In genomic region chr2:152393225-152394017, GRCm38 (mm10) we compare ENCODE assay signal across 10 mouse cellular contexts. TPM values are rescaled to one million over a fixed set of nuclear protein-coding genes. Genes with fewer than 3 reads are reported as not detected.
DNase-seq lines count a peak whose midpoint lies in the region; ATAC-seq lines count a peak whose summit lies in the region.
"Had no signal": no experiment of that assay in that cellular context is flagged by ENCODE, and none has a peak within 500 bp of the region (broad histone marks: within the 10 kb centered on the region; RNA-seq: fewer than 3 reads in every experiment).

No protein-coding gene starts in this region.

- no peak overlapping the region for H3K4me3 ChIP-seq in heart, embryonic 16.5 days (ENCODE audit: low read length)
- no peak overlapping the region for H3K4me3 ChIP-seq in forebrain, embryonic 14.5 days (ENCODE audit: low read depth, low read length)
- H3K4me3 ChIP-seq in midbrain, embryonic 13.5 days (replicated peaks), result peak overlapping the region; percentile 91

- no peak for ATAC-seq in heart, embryonic 16.5 days (replicated peaks; ENCODE audit: extremely low read depth, insufficient read depth, low FRiP score)
- ATAC-seq in forebrain, embryonic 14.5 days, result no peak
- no peak for ATAC-seq in midbrain, embryonic 13.5 days
- no peak for ATAC-seq in cerebellum, adult (ENCODE audit: insufficient number of reproducible peaks, low FRiP score, low TSS enrichment)

- peak overlapping the region; percentile 94; the same call in 1 of the 2 replicates for H3K4me2 ChIP-seq in heart, embryonic 16.5 days (ENCODE audit: low read depth, low read length)
- H3K4me2 ChIP-seq in forebrain, embryonic 14.5 days (ENCODE audit: low read length), result peak overlapping the region; percentile 56
- H3K4me2 ChIP-seq in midbrain, embryonic 13.5 days (replicated peaks), result peak overlapping the region; percentile 74

- H3K27ac ChIP-seq in heart, embryonic 16.5 days (ENCODE audit: low read length), result peak overlapping the region; percentile 74
- H3K27ac ChIP-seq in forebrain, embryonic 14.5 days (ENCODE audit: low read depth, low read length), result no peak overlapping the region
- H3K27ac ChIP-seq in midbrain, embryonic 13.5 days, result peak overlapping the region; percentile 25; the same call in 1 of the 2 replicates

- WGBS in heart, embryonic 16.5 days, result 53% methylated on average over 9 of the region's 9 CpGs
- 51% methylated on average over 9 of the region's 9 CpGs for WGBS in forebrain, embryonic 14.5 days
- 46% methylated on average over 9 of the region's 9 CpGs for WGBS in midbrain, embryonic 13.5 days

- no peaks in the 10 kb centered on the region for H3K9me3 ChIP-seq in heart, embryonic 16.5 days (replicated peaks; ENCODE audit: control insufficient read depth, low read length)
- H3K9me3 ChIP-seq in forebrain, embryonic 14.5 days (replicated peaks; ENCODE audit: control insufficient read depth, low read length), result no peaks in the 10 kb centered on the region
- H3K9me3 ChIP-seq in midbrain, embryonic 13.5 days, result no peaks in the 10 kb centered on the region

- H3K4me1 ChIP-seq in heart, embryonic 16.5 days (ENCODE audit: control insufficient read depth, insufficient read depth, low read length), result peaks cover 23% of the 10 kb centered on the region
- H3K4me1 ChIP-seq in forebrain, embryonic 14.5 days (ENCODE audit: control insufficient read depth, insufficient read depth, low read length), result peaks cover 19% of the 10 kb centered on the region
- H3K4me1 ChIP-seq in midbrain, embryonic 13.5 days (replicated peaks), result peaks cover 34% of the 10 kb centered on the region

- intact Hi-C loops in heart, postnatal 10 days (cut with DNase I), result loop anchor here (1.0 to 5.0 kb wide), 2 partner anchors 44 to 149 kb away; partner anchors contain the start of gene Defb29

- no peaks in the 10 kb centered on the region for H3K36me3 ChIP-seq in heart, embryonic 16.5 days (ENCODE audit: control insufficient read depth, insufficient read depth)
- H3K36me3 ChIP-seq in forebrain, embryonic 14.5 days (ENCODE audit: control insufficient read depth, insufficient read depth, low read length), result no peaks in the 10 kb centered on the region
- H3K36me3 ChIP-seq in midbrain, embryonic 13.5 days, result peaks cover 4% of the 10 kb centered on the region; the same call in 1 of the 2 replicates

- H3K9ac ChIP-seq in heart, embryonic 16.5 days (ENCODE audit: low read length), result 0 out of 2 replicates have a peak overlapping the region, but pooled peaks have one; percentile 8
- no peak overlapping the region for H3K9ac ChIP-seq in forebrain, embryonic 14.5 days (ENCODE audit: low read length)
- 0 out of 2 replicates have a peak overlapping the region, but pooled peaks have one; percentile 98 for H3K9ac ChIP-seq in midbrain, embryonic 13.5 days (replicated peaks)

- DNase-seq in heart, postnatal 10 days, result no peak
- peak; percentile 55 for DNase-seq in R1 (ENCODE audit: low read depth, low spot score)
- no peak for DNase-seq in forebrain, embryonic 14.5 days (ENCODE audit: low spot score)
- no peak for DNase-seq in thymus, postnatal 10 days (ENCODE audit: low spot score in 2 of 2)
- DNase-seq in B cell, adult 2 months, result no peak
- DNase-seq: adrenal gland, postnatal 25 days had no signal

- no peaks in the 10 kb centered on the region for H3K27me3 ChIP-seq in heart, embryonic 16.5 days (ENCODE audit: control insufficient read depth, insufficient read depth, low read length)
- no peaks in the 10 kb centered on the region for H3K27me3 ChIP-seq in forebrain, embryonic 14.5 days (replicated peaks; ENCODE audit: control insufficient read depth, insufficient read depth, low read length)
- H3K27me3 ChIP-seq in midbrain, embryonic 13.5 days, result no peaks in the 10 kb centered on the region

RNA-seq across cellular contexts. Expression of gene Sox12, which starts 4.4 kb away (rescaled TPM):
- polyA plus RNA-seq in heart, embryonic 16.5 days (2015; fragmentation: Nextera tagmentation; extraction: Ambion mirVana), result 5.4 and 7.3 TPM in 2 replicates
- total RNA-seq in heart, postnatal 10 days (2021), result 10 to 100 TPM; 26.3 to 37.8 TPM
- polyA plus RNA-seq in forebrain, embryonic 14.5 days (2014; fragmentation: Nextera tagmentation; extraction: Ambion mirVana), result 18.2 and 21.8 TPM in 2 replicates
- 18.2 and 18.5 TPM in 2 replicates for polyA plus RNA-seq in midbrain, embryonic 13.5 days (2015; fragmentation: Nextera tagmentation; extraction: Ambion mirVana)

RNA-seq across cellular contexts. Expression of gene Nrsn2, which starts 17.0 kb away (rescaled TPM):
- polyA plus RNA-seq in heart, embryonic 16.5 days (2015; fragmentation: Nextera tagmentation; extraction: Ambion mirVana), result 1.2 and 1.3 TPM in 2 replicates
- not detected for total RNA-seq in heart, postnatal 10 days (2021)
- polyA plus RNA-seq in forebrain, embryonic 14.5 days (2014; fragmentation: Nextera tagmentation; extraction: Ambion mirVana), result 18.9 and 21.8 TPM in 2 replicates
- 26.8 and 28.5 TPM in 2 replicates for polyA plus RNA-seq in midbrain, embryonic 13.5 days (2015; fragmentation: Nextera tagmentation; extraction: Ambion mirVana)
- total RNA-seq: gastrocnemius, adult 18-20 months had no signal

RNA-seq across cellular contexts. Expression of gene Zcchc3, which starts 21.4 kb away (rescaled TPM):
- 24.3 and 26.0 TPM in 2 replicates for polyA plus RNA-seq in heart, embryonic 16.5 days (2015; fragmentation: Nextera tagmentation; extraction: Ambion mirVana)
- total RNA-seq in heart, postnatal 10 days (2021), result 10 to 100 TPM; 18.0 to 18.1 TPM
- 17.3 and 18.2 TPM in 2 replicates for polyA plus RNA-seq in forebrain, embryonic 14.5 days (2014; fragmentation: Nextera tagmentation; extraction: Ambion mirVana)
- 21.4 and 26.4 TPM in 2 replicates for polyA plus RNA-seq in midbrain, embryonic 13.5 days (2015; fragmentation: Nextera tagmentation; extraction: Ambion mirVana)

RNA-seq across cellular contexts. Expression of gene 6820408C15Rik, which starts 22.0 kb away (rescaled TPM):
- 3.5 TPM in 2 replicates for polyA plus RNA-seq in heart, embryonic 16.5 days (2015; fragmentation: Nextera tagmentation; extraction: Ambion mirVana)
- total RNA-seq in heart, postnatal 10 days (2021), result 1 to 10 TPM; 3.7 to 4.3 TPM
- 2.3 and 2.8 TPM in 2 replicates for polyA plus RNA-seq in forebrain, embryonic 14.5 days (2014; fragmentation: Nextera tagmentation; extraction: Ambion mirVana)
- 0.39 and 1.7 TPM in 2 replicates for polyA plus RNA-seq in midbrain, embryonic 13.5 days (2015; fragmentation: Nextera tagmentation; extraction: Ambion mirVana)
- total RNA-seq: adrenal gland, postnatal 25 days; gastrocnemius, adult 18-20 months had no signal

RNA-seq across cellular contexts. Expression of gene Trib3, which starts 49.6 kb away (rescaled TPM):
- 3.3 and 3.8 TPM in 2 replicates for polyA plus RNA-seq in heart, embryonic 16.5 days (2015; fragmentation: Nextera tagmentation; extraction: Ambion mirVana)
- total RNA-seq in heart, postnatal 10 days (2021), result 1 to 10 TPM; 3.2 to 3.9 TPM
- polyA plus RNA-seq in forebrain, embryonic 14.5 days (2014; fragmentation: Nextera tagmentation; extraction: Ambion mirVana), result 0.24 and 0.79 TPM in 2 replicates
- 0.82 and 0.89 TPM in 2 replicates for polyA plus RNA-seq in midbrain, embryonic 13.5 days (2015; fragmentation: Nextera tagmentation; extraction: Ambion mirVana)
